9 mouse cellular contexts compared by ENCODE assay signal in genomic region chr11:68956107-68956506, GRCm38 (mm10). TPM values are rescaled to one million over a fixed set of nuclear protein-coding genes. Genes with fewer than 3 reads are reported as not detected.
A peak's percentile ranks its signal among the peaks of the same experiment; 100 is the strongest.
DNase-seq lines count a peak whose midpoint lies in the region; ATAC-seq and TF ChIP-seq lines count a peak whose summit lies in the region.
"Had no signal": no experiment of that assay in that cellular context is flagged by ENCODE, and none has a peak within 500 bp of the region (broad histone marks: within the 10 kb centered on the region; RNA-seq: fewer than 3 reads in every experiment).

No protein-coding gene starts in this region.

- TF ChIP-seq POLR2A in lung, adult 2 months (IDR thresholded peaks at IDR 0.05; ENCODE audit: borderline replicate concordance, extremely low read depth, low read depth, low read length) = no peak

- 0 out of 2 replicates have a peak overlapping the region, but pooled peaks have one; percentile 44 for H3K27ac ChIP-seq in embryonic facial prominence, embryonic 10.5 days (replicated peaks)
- no peak overlapping the region for H3K27ac ChIP-seq in intestine, embryonic 15.5 days
- no peak overlapping the region for H3K27ac ChIP-seq in forebrain, embryonic 16.5 days (ENCODE audit: low read length)

- H3K4me1 ChIP-seq in embryonic facial prominence, embryonic 10.5 days = peaks cover 41% of the 10 kb centered on the region
- H3K4me1 ChIP-seq in intestine, embryonic 15.5 days (replicated peaks) = peaks cover 7% of the 10 kb centered on the region; the same call in 1 of the 2 replicates
- H3K4me1 ChIP-seq in lung, adult 2 months (ENCODE audit: control insufficient read depth, insufficient read depth, low read length) = no peaks in the 10 kb centered on the region; the same call in 1 of the 2 replicates
- H3K4me1 ChIP-seq in forebrain, embryonic 16.5 days (replicated peaks; ENCODE audit: control insufficient read depth, insufficient read depth, low read length) = peaks cover 11% of the 10 kb centered on the region; the same call in 1 of the 2 replicates

- no peaks in the 10 kb centered on the region for H3K9me3 ChIP-seq in embryonic facial prominence, embryonic 10.5 days
- H3K9me3 ChIP-seq in intestine, embryonic 15.5 days = no peaks in the 10 kb centered on the region
- no peaks in the 10 kb centered on the region for H3K9me3 ChIP-seq in forebrain, embryonic 16.5 days (ENCODE audit: control insufficient read depth, low read length)

- 22% methylated on average over 3 of the region's 3 CpGs for WGBS in embryonic facial prominence, embryonic 10.5 days
- WGBS in intestine, embryonic 15.5 days = 29% methylated on average over 3 of the region's 3 CpGs
- WGBS in lung, adult 2 months = 23% methylated on average over 3 of the region's 3 CpGs
- 57% methylated on average over 3 of the region's 3 CpGs for WGBS in forebrain, embryonic 16.5 days

- H3K27me3 ChIP-seq in embryonic facial prominence, embryonic 10.5 days (replicated peaks; ENCODE audit: low read depth, poor library complexity, severe bottlenecking) = peaks cover 71% of the 10 kb centered on the region
- H3K27me3 ChIP-seq in intestine, embryonic 15.5 days (replicated peaks) = peaks cover 32% of the 10 kb centered on the region
- peaks cover 9% of the 10 kb centered on the region for H3K27me3 ChIP-seq in forebrain, embryonic 16.5 days (replicated peaks; ENCODE audit: control insufficient read depth, insufficient read depth, low read length)

- no peak overlapping the region for H3K4me2 ChIP-seq in intestine, embryonic 15.5 days (replicated peaks)
- no peak overlapping the region for H3K4me2 ChIP-seq in forebrain, embryonic 16.5 days (ENCODE audit: low read length)

- H3K9ac ChIP-seq in intestine, embryonic 15.5 days = no peak overlapping the region
- no peak overlapping the region for H3K9ac ChIP-seq in forebrain, embryonic 16.5 days (replicated peaks; ENCODE audit: low read depth, low read length)

- no peaks in the 10 kb centered on the region for H3K36me3 ChIP-seq in embryonic facial prominence, embryonic 10.5 days (replicated peaks)
- H3K36me3 ChIP-seq in intestine, embryonic 15.5 days = no peaks in the 10 kb centered on the region
- H3K36me3 ChIP-seq in forebrain, embryonic 16.5 days (ENCODE audit: control insufficient read depth, insufficient read depth) = no peaks in the 10 kb centered on the region

- peak overlapping the region; percentile 60 for H3K4me3 ChIP-seq in embryonic facial prominence, embryonic 10.5 days
- H3K4me3 ChIP-seq in intestine, embryonic 15.5 days (replicated peaks) = 0 out of 2 replicates have a peak overlapping the region, but pooled peaks have one; percentile 4
- peak overlapping the region; percentile 87 for H3K4me3 ChIP-seq in lung, adult 2 months (replicated peaks; ENCODE audit: extremely low read depth, low read depth, low read length)
- no peak overlapping the region; the same call in 1 of the 2 replicates for H3K4me3 ChIP-seq in forebrain, embryonic 16.5 days (replicated peaks; ENCODE audit: low read length)

- TF ChIP-seq CTCF in lung, adult 2 months (IDR thresholded peaks at IDR 0.05; ENCODE audit: insufficient read depth, low read length) = no peak

- ATAC-seq in intestine, embryonic 15.5 days = no peak
- no peak for ATAC-seq in forebrain, embryonic 16.5 days
- ATAC-seq: midbrain, embryonic 16.5 days had no signal

- DNase-seq in embryonic facial prominence, embryonic 10.5 days (ENCODE audit: low spot score) = no peak
- peak; percentile 78 for DNase-seq in heart, adult 8-10 months (ENCODE audit: low spot score)
- no peak for DNase-seq in lung, adult 2 months
- DNase-seq in MN1 (ENCODE audit: low spot score) = no peak
- no peak for DNase-seq in spleen, postnatal 4 days (ENCODE audit: low spot score in 2 of 2)
- no peak for DNase-seq in layer of hippocampus, adult 8-10 months (ENCODE audit: low spot score in 2 of 2)

RNA-seq across cellular contexts. Expression of gene Arhgef15, which starts 1.2 kb away (rescaled TPM):
- polyA plus RNA-seq in embryonic facial prominence, embryonic 10.5 days (2016; fragmentation: Nextera tagmentation; extraction: Ambion mirVana) = 8.9 and 9.2 TPM in 2 replicates
- 10 to 100 TPM; 26.6 to 30.9 (median 30.1) TPM for total RNA-seq in heart, adult 8-10 months (2022)
- polyA plus RNA-seq in intestine, embryonic 15.5 days (2015; fragmentation: Nextera tagmentation; extraction: Ambion mirVana) = 8.1 and 8.6 TPM in 2 replicates
- 359 and 419 TPM in 2 replicates for polyA plus RNA-seq in lung, adult 2 months (2012; rRNA removed)
- polyA plus RNA-seq in forebrain, embryonic 16.5 days (2015; fragmentation: Nextera tagmentation; extraction: Ambion mirVana) = 8.2 and 12.8 TPM in 2 replicates
- total RNA-seq in layer of hippocampus, adult 8-10 months (2022) = 10 to 100 TPM in 3 of 4 experiments, 1 to 10 TPM in 1; 9.1 to 16.5 (median 12.0) TPM

RNA-seq across cellular contexts. Expression of gene Slc25a35, which starts 11.8 kb away (rescaled TPM):
- polyA plus RNA-seq in embryonic facial prominence, embryonic 10.5 days (2016; fragmentation: Nextera tagmentation; extraction: Ambion mirVana) = 2.4 and 2.7 TPM in 2 replicates
- 1 to 10 TPM; 3.4 to 8.3 (median 6.3) TPM for total RNA-seq in heart, adult 8-10 months (2022)
- polyA plus RNA-seq in intestine, embryonic 15.5 days (2015; fragmentation: Nextera tagmentation; extraction: Ambion mirVana) = 2.7 and 2.8 TPM in 2 replicates
- polyA plus RNA-seq in lung, adult 2 months (2012; rRNA removed) = 34.0 and 40.4 TPM in 2 replicates
- polyA plus RNA-seq in forebrain, embryonic 16.5 days (2015; fragmentation: Nextera tagmentation; extraction: Ambion mirVana) = 0.86 and 1.0 TPM in 2 replicates
- total RNA-seq in layer of hippocampus, adult 8-10 months (2022) = 1 to 10 TPM; 4.9 to 7.4 (median 5.8) TPM

RNA-seq across cellular contexts. Expression of gene Rangrf, which starts 18.9 kb away (rescaled TPM):
- 87.7 and 93.0 TPM in 2 replicates for polyA plus RNA-seq in embryonic facial prominence, embryonic 10.5 days (2016; fragmentation: Nextera tagmentation; extraction: Ambion mirVana)
- total RNA-seq in heart, adult 8-10 months (2022) = 10 to 100 TPM; 81.3 to 98.3 (median 89.4) TPM
- polyA plus RNA-seq in intestine, embryonic 15.5 days (2015; fragmentation: Nextera tagmentation; extraction: Ambion mirVana) = 61.4 and 62.2 TPM in 2 replicates
- polyA plus RNA-seq in lung, adult 2 months (2012; rRNA removed) = 11.6 and 15.4 TPM in 2 replicates
- 28.9 and 34.5 TPM in 2 replicates for polyA plus RNA-seq in forebrain, embryonic 16.5 days (2015; fragmentation: Nextera tagmentation; extraction: Ambion mirVana)
- total RNA-seq in layer of hippocampus, adult 8-10 months (2022) = 10 to 100 TPM; 14.1 to 24.1 (median 15.9) TPM

RNA-seq across cellular contexts. Expression of gene Odf4, which starts 29.2 kb away (rescaled TPM):
- polyA plus RNA-seq in embryonic facial prominence, embryonic 10.5 days (2016; fragmentation: Nextera tagmentation; extraction: Ambion mirVana) = not detected in 2 replicates
- under 1 TPM in 1 of 4 experiments, not detected in 3; 0.44 TPM for total RNA-seq in heart, adult 8-10 months (2022)
- polyA plus RNA-seq in intestine, embryonic 15.5 days (2015; fragmentation: Nextera tagmentation; extraction: Ambion mirVana) = not detected in 2 replicates
- polyA plus RNA-seq in lung, adult 2 months (2012; rRNA removed) = 0.19 and 0.25 TPM in 2 replicates
- 0.35 TPM in 1 of 2 replicates, not detected in the other for polyA plus RNA-seq in forebrain, embryonic 16.5 days (2015; fragmentation: Nextera tagmentation; extraction: Ambion mirVana)
- under 1 TPM in 3 of 4 experiments, not detected in 1; 0.32 to 0.58 (median 0.45) TPM for total RNA-seq in layer of hippocampus, adult 8-10 months (2022)

RNA-seq across cellular contexts. Expression of gene Pfas, which starts 52.2 kb away (rescaled TPM):
- 70.1 and 71.9 TPM in 2 replicates for polyA plus RNA-seq in embryonic facial prominence, embryonic 10.5 days (2016; fragmentation: Nextera tagmentation; extraction: Ambion mirVana)
- total RNA-seq in heart, adult 8-10 months (2022) = 1 to 10 TPM; 4.5 to 8.2 (median 5.3) TPM
- 29.7 and 32.1 TPM in 2 replicates for polyA plus RNA-seq in intestine, embryonic 15.5 days (2015; fragmentation: Nextera tagmentation; extraction: Ambion mirVana)
- polyA plus RNA-seq in lung, adult 2 months (2012; rRNA removed) = 10.0 and 11.3 TPM in 2 replicates
- polyA plus RNA-seq in forebrain, embryonic 16.5 days (2015; fragmentation: Nextera tagmentation; extraction: Ambion mirVana) = 21.7 and 24.7 TPM in 2 replicates
- 10 to 100 TPM; 25.8 to 32.2 (median 26.8) TPM for total RNA-seq in layer of hippocampus, adult 8-10 months (2022)

Comparison
In these comparisons a context has a peak if more than half of its experiments do, and no peak if none do; other contexts are left out.
1. RNA of gene Arhgef15, which starts 1.2 kb away (polyA plus RNA-seq): 359 to 419 TPM in lung, adult 2 months; 8.2 to 12.8 TPM in forebrain, embryonic 16.5 days, 8.9 to 9.2 TPM in embryonic facial prominence, embryonic 10.5 days and 8.1 to 8.6 TPM in intestine, embryonic 15.5 days; every median in the first group is over 10 times any median in the second.